27 mouse cellular contexts compared by ENCODE assay signal in genomic region chr9:86843747-86844353, GRCm38 (mm10). TPM values are rescaled to one million over a fixed set of nuclear protein-coding genes. Genes with fewer than 3 reads are reported as not detected.
A peak's percentile ranks its signal among the peaks of the same experiment; 100 is the strongest.
DNase-seq lines count a peak whose midpoint lies in the region; ATAC-seq lines count a peak whose summit lies in the region.
"Had no signal": no experiment of that assay in that cellular context is flagged by ENCODE, and none has a peak within 500 bp of the region (broad histone marks: within the 10 kb centered on the region; RNA-seq: fewer than 3 reads in every experiment).

No protein-coding gene starts in this region.

- no peak overlapping the region for H3K27ac ChIP-seq in embryonic facial prominence, embryonic 13.5 days
- no peak overlapping the region for H3K27ac ChIP-seq in embryonic facial prominence, embryonic 10.5 days (replicated peaks)
- H3K27ac ChIP-seq in hindbrain, embryonic 13.5 days, result no peak overlapping the region
- H3K27ac ChIP-seq in hindbrain, embryonic 11.5 days (ENCODE audit: low read depth, low read length), result no peak overlapping the region
- no peak overlapping the region for H3K27ac ChIP-seq in kidney, embryonic 15.5 days
- no peak overlapping the region for H3K27ac ChIP-seq in neural tube, embryonic 11.5 days (ENCODE audit: low read depth, low read length)
- H3K27ac ChIP-seq: heart, embryonic 15.5 days; intestine, embryonic 15.5 days; layer of hippocampus, adult 2 months; limb, embryonic 12.5 days; neural tube, embryonic 12.5 days had no signal

- no peak overlapping the region for H3K4me2 ChIP-seq in embryonic facial prominence, embryonic 13.5 days
- H3K4me2 ChIP-seq in hindbrain, embryonic 13.5 days, result no peak overlapping the region
- H3K4me2 ChIP-seq in hindbrain, embryonic 11.5 days (replicated peaks; ENCODE audit: low read depth, low read length), result no peak overlapping the region
- no peak overlapping the region for H3K4me2 ChIP-seq in kidney, embryonic 15.5 days
- no peak overlapping the region for H3K4me2 ChIP-seq in neural tube, embryonic 11.5 days (ENCODE audit: low read depth)
- H3K4me2 ChIP-seq: heart, embryonic 15.5 days; intestine, embryonic 15.5 days; limb, embryonic 12.5 days; liver, embryonic 11.5 days; neural tube, embryonic 12.5 days had no signal

- no peak overlapping the region for H3K4me3 ChIP-seq in embryonic facial prominence, embryonic 13.5 days
- H3K4me3 ChIP-seq in embryonic facial prominence, embryonic 10.5 days, result no peak overlapping the region
- H3K4me3 ChIP-seq in hindbrain, embryonic 13.5 days, result no peak overlapping the region
- H3K4me3 ChIP-seq in hindbrain, embryonic 11.5 days (ENCODE audit: low read depth, low read length), result no peak overlapping the region
- H3K4me3 ChIP-seq in kidney, embryonic 15.5 days (replicated peaks), result no peak overlapping the region
- H3K4me3 ChIP-seq in neural tube, embryonic 11.5 days (ENCODE audit: low read depth, low read length), result no peak overlapping the region
- H3K4me3 ChIP-seq: heart, embryonic 15.5 days; intestine, embryonic 15.5 days; layer of hippocampus, adult 2 months; limb, embryonic 12.5 days; neural tube, embryonic 12.5 days had no signal

- no peak for DNase-seq in embryonic facial prominence, embryonic 10.5 days (ENCODE audit: low spot score)
- DNase-seq in hindbrain, embryonic 11.5 days (ENCODE audit: low spot score), result no peak
- DNase-seq in kidney, adult 18-20 months, result no peak
- no peak for DNase-seq in neural tube, embryonic 11.5 days (ENCODE audit: low spot score)
- no peak for DNase-seq in neural tube, embryonic 10.5 days (ENCODE audit: extremely low spot score, low spot score)
- DNase-seq: adrenal gland, adult 8-10 months; cerebellum, adult 11-12 months; cerebellum, postnatal 10 days; gastrocnemius, postnatal 25 days; heart, postnatal 4 days; kidney, postnatal 25 days; liver, postnatal 0 days; lung, postnatal 10 days; right cerebral cortex, adult 18-20 months; right cerebral cortex, postnatal 4 days; thymus, postnatal 14 days had no signal

- peak; percentile 32; the same call in 1 of the 2 replicates for ATAC-seq in embryonic facial prominence, embryonic 13.5 days (ENCODE audit: insufficient number of reproducible peaks, insufficient read depth, low FRiP score, low TSS enrichment, low read depth)
- ATAC-seq in hindbrain, embryonic 13.5 days (ENCODE audit: low FRiP score), result peak; percentile 63; the same call in 1 of the 2 replicates
- ATAC-seq in hindbrain, embryonic 11.5 days (ENCODE audit: low FRiP score), result no peak
- peak; percentile 56 for ATAC-seq in kidney, embryonic 15.5 days (replicated peaks; ENCODE audit: low FRiP score)
- 0 out of 2 replicates have a peak, but pooled peaks have one; percentile 16 for ATAC-seq in neural tube, embryonic 11.5 days (ENCODE audit: insufficient read depth, low FRiP score, low TSS enrichment)
- ATAC-seq: activated CD4-positive, CD25-positive, alpha-beta regulatory T cell, adult 4 months; forebrain, embryonic 16.5 days; intestine, embryonic 15.5 days; liver, postnatal 0 days had no signal

- H3K27me3 ChIP-seq in embryonic facial prominence, embryonic 13.5 days, result no peaks in the 10 kb centered on the region
- H3K27me3 ChIP-seq in embryonic facial prominence, embryonic 10.5 days (replicated peaks; ENCODE audit: low read depth, poor library complexity, severe bottlenecking), result no peaks in the 10 kb centered on the region
- no peaks in the 10 kb centered on the region for H3K27me3 ChIP-seq in hindbrain, embryonic 13.5 days
- H3K27me3 ChIP-seq in hindbrain, embryonic 11.5 days (ENCODE audit: control insufficient read depth, insufficient read depth, low read length), result no peaks in the 10 kb centered on the region
- no peaks in the 10 kb centered on the region for H3K27me3 ChIP-seq in kidney, embryonic 15.5 days
- no peaks in the 10 kb centered on the region for H3K27me3 ChIP-seq in neural tube, embryonic 11.5 days (ENCODE audit: control insufficient read depth, insufficient read depth, low read length)
- H3K27me3 ChIP-seq: heart, embryonic 15.5 days; intestine, embryonic 15.5 days; limb, embryonic 12.5 days; neural tube, embryonic 12.5 days had no signal

- no peaks in the 10 kb centered on the region for H3K36me3 ChIP-seq in embryonic facial prominence, embryonic 13.5 days
- H3K36me3 ChIP-seq in embryonic facial prominence, embryonic 10.5 days (replicated peaks), result no peaks in the 10 kb centered on the region
- H3K36me3 ChIP-seq in hindbrain, embryonic 13.5 days, result no peaks in the 10 kb centered on the region
- no peaks in the 10 kb centered on the region for H3K36me3 ChIP-seq in hindbrain, embryonic 11.5 days (ENCODE audit: control insufficient read depth, insufficient read depth, low read length)
- H3K36me3 ChIP-seq in kidney, embryonic 15.5 days, result no peaks in the 10 kb centered on the region
- no peaks in the 10 kb centered on the region for H3K36me3 ChIP-seq in neural tube, embryonic 11.5 days (ENCODE audit: control insufficient read depth, insufficient read depth, low read length)
- H3K36me3 ChIP-seq: heart, embryonic 15.5 days; intestine, embryonic 15.5 days; limb, embryonic 12.5 days; neural tube, embryonic 12.5 days had no signal

- WGBS in embryonic facial prominence, embryonic 13.5 days, result 66% methylated on average over 5 of the region's 5 CpGs
- 85% methylated on average over 5 of the region's 5 CpGs for WGBS in embryonic facial prominence, embryonic 10.5 days
- WGBS in hindbrain, embryonic 13.5 days, result 88% methylated on average over 5 of the region's 5 CpGs
- 92% methylated on average over 5 of the region's 5 CpGs for WGBS in hindbrain, embryonic 11.5 days
- 64% methylated on average over 5 of the region's 5 CpGs for WGBS in kidney, embryonic 15.5 days
- 88% methylated on average over 5 of the region's 5 CpGs for WGBS in neural tube, embryonic 11.5 days

- no peaks in the 10 kb centered on the region for H3K9me3 ChIP-seq in embryonic facial prominence, embryonic 13.5 days
- H3K9me3 ChIP-seq in embryonic facial prominence, embryonic 10.5 days, result no peaks in the 10 kb centered on the region
- H3K9me3 ChIP-seq in hindbrain, embryonic 13.5 days, result no peaks in the 10 kb centered on the region
- no peaks in the 10 kb centered on the region for H3K9me3 ChIP-seq in hindbrain, embryonic 11.5 days (ENCODE audit: control insufficient read depth, low read length)
- H3K9me3 ChIP-seq in kidney, embryonic 15.5 days (replicated peaks), result no peaks in the 10 kb centered on the region
- no peaks in the 10 kb centered on the region for H3K9me3 ChIP-seq in neural tube, embryonic 11.5 days (ENCODE audit: control insufficient read depth, low read length)
- H3K9me3 ChIP-seq: heart, embryonic 15.5 days; intestine, embryonic 15.5 days; limb, embryonic 12.5 days; neural tube, embryonic 12.5 days had no signal

- no peak overlapping the region for H3K9ac ChIP-seq in embryonic facial prominence, embryonic 13.5 days
- no peak overlapping the region for H3K9ac ChIP-seq in hindbrain, embryonic 13.5 days
- no peak overlapping the region for H3K9ac ChIP-seq in hindbrain, embryonic 11.5 days (ENCODE audit: low read depth, low read length)
- no peak overlapping the region for H3K9ac ChIP-seq in kidney, embryonic 15.5 days
- H3K9ac ChIP-seq in neural tube, embryonic 11.5 days (ENCODE audit: low read length), result no peak overlapping the region
- H3K9ac ChIP-seq: heart, embryonic 15.5 days; intestine, embryonic 15.5 days; limb, embryonic 12.5 days; liver, postnatal 0 days; neural tube, embryonic 12.5 days had no signal

- no peaks in the 10 kb centered on the region for H3K4me1 ChIP-seq in embryonic facial prominence, embryonic 13.5 days
- no peaks in the 10 kb centered on the region for H3K4me1 ChIP-seq in embryonic facial prominence, embryonic 10.5 days
- no peaks in the 10 kb centered on the region for H3K4me1 ChIP-seq in hindbrain, embryonic 13.5 days (replicated peaks)
- no peaks in the 10 kb centered on the region for H3K4me1 ChIP-seq in hindbrain, embryonic 11.5 days (replicated peaks; ENCODE audit: control insufficient read depth, insufficient read depth, low read length)
- no peaks in the 10 kb centered on the region for H3K4me1 ChIP-seq in kidney, embryonic 15.5 days
- H3K4me1 ChIP-seq in neural tube, embryonic 11.5 days (ENCODE audit: control insufficient read depth, insufficient read depth, low read length), result no peaks in the 10 kb centered on the region
- H3K4me1 ChIP-seq: intestine, embryonic 15.5 days; limb, embryonic 12.5 days; neural tube, embryonic 12.5 days had no signal

RNA-seq across cellular contexts. Expression of gene Snap91, which starts 36.6 kb away (rescaled TPM):
- 3.8 and 5.3 TPM in 2 replicates for polyA plus RNA-seq in embryonic facial prominence, embryonic 13.5 days (2015; fragmentation: Nextera tagmentation; extraction: Ambion mirVana)
- polyA plus RNA-seq in embryonic facial prominence, embryonic 10.5 days (2016; fragmentation: Nextera tagmentation; extraction: Ambion mirVana), result 4.5 and 5.4 TPM in 2 replicates
- 100 and 102 TPM in 2 replicates for polyA plus RNA-seq in hindbrain, embryonic 13.5 days (2015; fragmentation: Nextera tagmentation; extraction: Ambion mirVana)
- 17.4 and 17.5 TPM in 2 replicates for polyA plus RNA-seq in hindbrain, embryonic 11.5 days (2014; fragmentation: Nextera tagmentation; extraction: Ambion mirVana)
- 20.6 and 21.3 TPM in 2 replicates for polyA plus RNA-seq in kidney, embryonic 15.5 days (2015; fragmentation: Nextera tagmentation; extraction: Ambion mirVana)
- 20.1 and 21.3 TPM in 2 replicates for polyA plus RNA-seq in neural tube, embryonic 11.5 days (2014; fragmentation: Nextera tagmentation; extraction: Ambion mirVana)
- polyA plus RNA-seq: activated CD4-positive, CD25-positive, alpha-beta regulatory T cell, adult 4 months; liver, postnatal 0 days had no signal
